Mouse (Mus musculus): ENCODE measurements around the gene Ly86. TPM values are rescaled to one million over a fixed set of nuclear protein-coding genes. Genes with fewer than 3 reads are reported as not detected.

Gene Ly86
- total RNA-seq (2021): 1 to 10 TPM; 2.3 TPM

- DNase-seq: no peak
- intact Hi-C loops (cut with DNase I): no loop called here
Observed at GRCm38 (mm10) chr13:37344909-37345772, at the start of gene Ly86. Gene Ly86 (plus strand): TSS chr13:37345208.

GRCm38 (mm10) chr13:37297886-37298285 is 47.1 kb upstream of the Ly86 start:
- intact Hi-C loops (cut with DNase I): no loop called here
- no peak for DNase-seq

GRCm38 (mm10) chr13:37298856-37299255 is 46.2 kb upstream of the Ly86 start:
- intact Hi-C loops (cut with DNase I): no loop called here
- DNase-seq: peak; percentile 23 to 26

- DNase-seq: no peak
- intact Hi-C loops (cut with DNase I): no loop called here
Observed at GRCm38 (mm10) chr13:37302877-37303276, 42.1 kb upstream of the Ly86 start.

- intact Hi-C loops (cut with DNase I): no loop called here
Observed at GRCm38 (mm10) chr13:37308006-37308405, 37.0 kb upstream of the Ly86 start.

GRCm38 (mm10) chr13:37309296-37309695 is 35.7 kb upstream of the Ly86 start:
- intact Hi-C loops (cut with DNase I): no loop called here

More at GRCm38 (mm10) chr13:37308006-37308405, 37.0 kb upstream of the Ly86 start:
- no peak for DNase-seq

GRCm38 (mm10) chr13:37310331-37310730 is 34.7 kb upstream of the Ly86 start:
- intact Hi-C loops (cut with DNase I): no loop called here
- DNase-seq: no peak

More at GRCm38 (mm10) chr13:37309296-37309695, 35.7 kb upstream of the Ly86 start:
- DNase-seq: no peak

- peak in 1 of 2 experiments; percentile 12 for DNase-seq
- intact Hi-C loops (cut with DNase I): loop anchor here (2.0 kb wide), 3 partner anchors 523 to 1293 kb away; no protein-coding TSS in a partner anchor
Observed at GRCm38 (mm10) chr13:37311555-37312221, 33.3 kb upstream of the Ly86 start.

GRCm38 (mm10) chr13:37312222-37312928 is 32.6 kb upstream of the Ly86 start:
- intact Hi-C loops (cut with DNase I): loop anchor here (2.0 kb wide), 3 partner anchors 524 to 1294 kb away; no protein-coding TSS in a partner anchor
- peak; percentile 94 to 96 for DNase-seq

- no peak for DNase-seq
- intact Hi-C loops (cut with DNase I): loop anchor here (2.0 kb wide), 3 partner anchors 524 to 1294 kb away; no protein-coding TSS in a partner anchor
Observed at GRCm38 (mm10) chr13:37312951-37313350, 32.1 kb upstream of the Ly86 start.

- intact Hi-C loops (cut with DNase I): loop anchor here (5.0 kb wide), 1 partner anchor 1048 kb away; no protein-coding TSS in a partner anchor
Observed at GRCm38 (mm10) chr13:37325504-37325903, 19.5 kb upstream of the Ly86 start.

GRCm38 (mm10) chr13:37329747-37330146 is 15.3 kb upstream of the Ly86 start:
- DNase-seq: no peak
- intact Hi-C loops (cut with DNase I): loop anchor here (5.0 kb wide), 1 partner anchor 1052 kb away; no protein-coding TSS in a partner anchor

More at GRCm38 (mm10) chr13:37325504-37325903, 19.5 kb upstream of the Ly86 start:
- DNase-seq: peak; percentile 47 to 73

GRCm38 (mm10) chr13:37330971-37331370 is 14.0 kb upstream of the Ly86 start:
- no peak for DNase-seq
- intact Hi-C loops (cut with DNase I): no loop called here

GRCm38 (mm10) chr13:37332779-37333543 is 12.0 kb upstream of the Ly86 start:
- intact Hi-C loops (cut with DNase I): no loop called here
- no peak for DNase-seq

GRCm38 (mm10) chr13:37333544-37333870 is 11.5 kb upstream of the Ly86 start:
- no peak for DNase-seq
- intact Hi-C loops (cut with DNase I): no loop called here

- intact Hi-C loops (cut with DNase I): no loop called here
Observed at GRCm38 (mm10) chr13:37337269-37337668, 7.7 kb upstream of the Ly86 start.

GRCm38 (mm10) chr13:37337871-37338270 is 7.1 kb upstream of the Ly86 start:
- DNase-seq: no peak
- intact Hi-C loops (cut with DNase I): no loop called here

More at GRCm38 (mm10) chr13:37337269-37337668, 7.7 kb upstream of the Ly86 start:
- no peak for DNase-seq

- intact Hi-C loops (cut with DNase I): no loop called here
- no peak for DNase-seq
Observed at GRCm38 (mm10) chr13:37342804-37343203, 2.2 kb upstream of the Ly86 start.

GRCm38 (mm10) chr13:37345823-37346222 is 815 bp downstream of the Ly86 start:
- intact Hi-C loops (cut with DNase I): no loop called here
- DNase-seq: no peak

Measured in heart, postnatal 10 days (tissue).